Mouse (Mus musculus) CH12F3 (cell line): Measurements from ENCODE around the gene Crebl2.

Experiments used
- in situ Hi-C: fragments of 300-500 bp; cut with MboI; formaldehyde crosslinking; loops from 2 replicates; pipeline ENCODE4 v1.14.3; 2020; ENCODE audit warnings: low sequenced_read_pairs

Crebl2 gene

DNA sequence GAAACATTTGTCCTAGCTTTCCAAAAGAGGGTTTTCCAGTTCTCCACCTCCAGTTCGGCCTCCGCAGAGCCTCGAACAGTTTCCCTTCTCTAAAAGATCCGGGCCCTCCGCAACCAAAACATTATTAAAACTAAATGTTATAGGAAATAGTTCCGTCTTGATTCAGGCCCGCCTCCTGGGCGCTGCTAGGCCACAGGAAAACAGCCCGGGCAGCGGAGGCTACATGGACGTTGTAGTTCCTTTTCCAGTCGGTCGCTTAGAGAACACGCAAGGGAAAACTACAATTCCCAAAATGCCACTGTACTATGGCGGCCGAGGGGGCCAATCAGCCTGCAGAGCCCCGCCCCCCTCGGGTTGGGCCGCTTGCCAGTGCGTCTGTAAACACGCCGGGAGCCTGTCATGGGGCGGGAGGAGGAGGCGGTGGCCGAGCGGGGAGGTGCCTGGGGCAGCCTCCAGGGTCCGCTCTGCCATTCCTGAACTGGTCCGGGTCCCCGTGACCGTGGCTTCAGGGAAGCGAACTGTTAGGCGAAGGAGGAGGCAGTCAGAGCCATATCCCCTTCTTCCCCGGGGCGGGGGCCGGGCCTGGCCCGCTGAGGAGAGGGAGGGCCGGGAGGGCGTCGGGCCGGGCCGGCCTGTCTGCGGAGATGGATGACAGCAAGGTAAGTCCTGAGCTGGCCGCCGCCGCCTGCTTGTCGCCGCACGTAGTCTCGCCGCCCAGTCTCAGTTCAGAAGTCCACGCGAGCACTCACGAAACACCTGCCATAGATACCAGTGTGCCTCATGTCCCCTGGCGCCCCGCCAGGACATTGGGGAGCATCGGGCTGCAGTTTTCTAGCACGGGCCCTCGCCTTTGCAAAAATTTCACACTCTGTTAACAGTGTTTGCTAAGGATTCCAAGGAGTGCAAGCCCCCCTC, at the start of gene Crebl2:
Crebl2 (plus strand) TSS at position 369 of the 915 bp plus-strand sequence.
- in situ Hi-C loops: loop anchor here (25.0 kb wide), 1 partner anchor 393 kb away; no protein-coding TSS in a partner anchor

DNA sequence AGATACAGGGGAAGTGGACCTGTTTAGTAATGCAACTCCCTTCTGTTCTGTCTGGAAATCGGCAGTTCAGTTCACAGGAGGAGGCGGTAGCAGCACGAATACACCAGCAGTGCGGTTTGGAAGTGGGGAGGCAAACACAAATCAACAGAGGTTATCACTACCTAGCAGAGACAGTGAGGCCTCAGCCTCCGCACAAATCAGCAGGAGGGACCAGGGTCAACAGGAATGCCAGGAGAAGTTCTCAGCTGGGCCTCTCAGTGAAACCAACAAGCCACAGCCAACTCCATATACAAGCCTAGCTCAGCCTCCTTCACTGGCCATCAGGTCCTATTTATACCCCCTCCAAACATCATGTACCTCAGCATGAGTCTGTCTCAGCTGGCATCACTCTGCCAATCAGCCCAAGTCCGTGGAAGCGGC, 48.5 kb upstream of the Crebl2 start:
- in situ Hi-C loops: no loop called here

DNA sequence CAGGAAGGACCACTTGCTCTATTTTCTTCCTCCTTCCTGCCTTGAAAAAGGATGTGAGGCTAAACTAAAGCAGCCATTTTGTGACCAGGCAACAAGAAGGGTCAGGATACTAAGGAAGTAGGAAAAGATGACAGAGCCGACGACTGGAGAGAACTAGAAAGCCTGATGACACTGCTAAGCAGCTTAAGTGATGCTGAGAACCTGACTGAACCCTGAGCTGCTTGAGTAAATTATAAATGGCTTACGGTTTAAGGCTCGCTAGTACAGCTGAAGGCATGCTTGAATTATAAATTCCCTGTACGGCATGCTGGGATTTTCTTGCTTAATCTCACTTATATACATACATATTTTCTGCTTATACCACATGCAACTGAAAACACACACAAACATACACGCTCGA, 47.1 kb upstream of the Crebl2 start:
- in situ Hi-C loops: no loop called here

DNA sequence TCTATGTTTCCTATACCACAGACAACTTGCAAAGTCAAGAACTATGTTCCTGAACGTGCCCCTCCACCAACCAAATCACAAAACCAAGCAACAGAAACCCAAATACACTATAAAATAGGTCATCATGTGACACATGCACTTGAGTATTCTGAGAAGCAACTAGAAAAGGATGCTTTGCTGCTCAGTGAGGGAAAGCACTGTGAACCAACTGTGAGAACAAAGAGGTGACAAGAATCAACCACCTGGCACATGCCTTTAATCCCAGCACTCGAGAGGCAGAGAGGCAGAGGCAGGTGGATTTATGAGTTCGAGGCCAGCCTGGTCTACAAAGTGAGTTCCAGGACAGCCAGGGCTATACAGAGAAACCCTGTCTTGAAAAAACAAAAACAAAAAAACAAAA, 43.5 kb upstream of the Crebl2 start:
- in situ Hi-C loops: no loop called here

DNA sequence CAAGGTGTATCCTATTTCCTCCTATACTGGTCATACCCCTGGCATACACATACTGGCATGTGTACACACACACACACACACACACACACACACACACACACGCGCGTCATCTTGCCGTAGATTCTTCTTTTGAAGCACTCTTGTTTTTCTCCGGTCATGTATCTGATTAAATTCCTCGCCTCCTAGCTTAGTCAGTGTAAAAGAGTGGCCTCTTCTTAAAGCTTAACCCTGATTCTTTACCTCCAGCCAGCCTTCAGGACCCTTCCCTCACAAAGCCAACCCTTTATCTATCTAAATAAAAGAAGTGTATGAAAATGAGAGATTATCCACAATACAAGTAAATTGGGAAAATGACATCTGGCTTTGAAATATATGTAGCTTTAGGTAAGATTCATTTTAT, 40.9 kb upstream of the Crebl2 start:
- in situ Hi-C loops: no loop called here

DNA sequence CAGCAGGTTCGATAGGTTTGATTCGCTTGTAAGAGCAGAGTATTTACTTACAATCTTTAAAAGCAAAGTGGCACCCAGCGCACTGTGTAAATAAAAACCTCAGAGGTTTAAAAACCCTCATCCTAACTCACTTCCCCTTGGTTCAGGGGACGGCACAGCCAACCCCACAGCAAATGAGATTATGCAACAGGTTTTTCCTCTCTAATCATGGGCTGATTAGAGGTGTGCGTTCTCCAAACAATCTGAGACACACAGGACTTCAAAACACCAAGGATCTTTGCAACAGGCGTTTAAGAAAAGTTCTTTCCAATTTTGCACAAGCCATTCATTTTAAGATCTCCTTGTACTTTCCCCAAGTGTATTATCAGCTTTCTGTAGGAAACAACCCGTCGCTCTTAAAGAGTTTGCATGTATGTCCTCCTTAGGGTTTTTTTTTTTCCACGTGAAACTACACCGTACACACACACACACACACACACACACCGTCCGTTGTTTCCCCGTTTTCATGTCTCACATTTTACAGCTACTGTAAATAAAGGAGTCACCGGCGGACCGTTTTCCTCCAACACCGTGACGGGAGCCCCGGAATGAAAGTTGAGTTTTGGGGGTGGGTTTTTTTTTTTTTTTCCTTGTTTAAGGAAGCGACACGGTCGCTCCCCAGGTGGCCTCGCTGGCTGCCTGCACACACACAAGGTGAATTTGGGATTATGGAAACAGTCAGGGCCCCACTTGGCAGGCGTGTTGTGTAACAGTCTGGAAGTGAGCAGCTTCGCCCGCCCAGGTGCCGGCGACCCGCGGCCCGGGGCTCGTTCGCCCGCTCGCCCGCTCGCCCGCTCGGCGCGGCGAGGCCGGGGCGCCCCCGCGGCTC, 38.5 kb upstream of the Crebl2 start:
- in situ Hi-C loops: no loop called here

DNA sequence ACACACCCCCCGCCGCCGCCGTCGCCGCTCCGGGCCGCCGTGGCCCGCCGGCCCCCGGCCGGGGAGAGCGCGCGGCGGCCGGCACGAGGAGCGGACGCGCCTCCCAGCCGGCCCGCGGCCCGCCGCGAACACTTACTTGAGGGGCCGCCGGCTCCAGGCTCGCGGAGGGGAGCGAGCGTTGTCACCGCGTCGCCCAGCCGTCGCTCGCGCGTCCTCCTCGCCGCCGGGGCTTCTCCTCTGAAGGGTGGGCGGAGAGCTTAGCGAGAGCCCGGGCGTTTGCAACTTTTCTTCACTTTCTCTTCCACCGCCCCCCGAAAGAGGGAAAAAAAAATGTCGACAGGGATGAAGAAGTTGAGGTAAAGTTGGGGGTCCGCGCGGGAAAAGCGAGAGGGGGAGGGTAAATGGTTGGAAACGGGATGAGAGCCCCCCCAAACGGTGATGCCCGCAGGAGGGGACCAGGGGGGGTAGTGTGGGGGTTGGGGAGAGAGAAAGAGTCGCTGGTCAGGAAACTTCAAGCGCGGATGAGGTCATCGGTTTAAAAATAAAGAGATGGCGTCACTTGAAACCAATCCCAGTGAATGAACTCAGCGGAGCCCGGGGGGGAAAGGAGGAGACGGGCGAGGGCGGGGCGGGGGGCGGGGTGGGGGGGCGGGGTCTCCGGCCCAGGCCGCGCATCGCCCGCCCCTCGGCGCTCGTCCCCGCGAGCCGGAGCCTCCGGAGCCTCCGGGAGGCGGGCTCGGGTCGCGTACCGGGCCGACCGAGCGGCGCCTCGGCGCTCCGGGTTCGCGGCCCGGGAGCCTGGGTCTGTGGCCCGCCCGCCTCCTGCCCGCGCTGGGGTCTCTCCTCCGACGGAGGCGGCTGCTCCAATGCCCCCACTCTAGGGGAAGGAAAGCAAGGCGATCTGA, 37.6 kb upstream of the Crebl2 start, which contains the start of gene Dusp16:
Dusp16 (minus strand) TSS at position 485 of the 905 bp plus-strand sequence.
- in situ Hi-C loops: no loop called here

DNA sequence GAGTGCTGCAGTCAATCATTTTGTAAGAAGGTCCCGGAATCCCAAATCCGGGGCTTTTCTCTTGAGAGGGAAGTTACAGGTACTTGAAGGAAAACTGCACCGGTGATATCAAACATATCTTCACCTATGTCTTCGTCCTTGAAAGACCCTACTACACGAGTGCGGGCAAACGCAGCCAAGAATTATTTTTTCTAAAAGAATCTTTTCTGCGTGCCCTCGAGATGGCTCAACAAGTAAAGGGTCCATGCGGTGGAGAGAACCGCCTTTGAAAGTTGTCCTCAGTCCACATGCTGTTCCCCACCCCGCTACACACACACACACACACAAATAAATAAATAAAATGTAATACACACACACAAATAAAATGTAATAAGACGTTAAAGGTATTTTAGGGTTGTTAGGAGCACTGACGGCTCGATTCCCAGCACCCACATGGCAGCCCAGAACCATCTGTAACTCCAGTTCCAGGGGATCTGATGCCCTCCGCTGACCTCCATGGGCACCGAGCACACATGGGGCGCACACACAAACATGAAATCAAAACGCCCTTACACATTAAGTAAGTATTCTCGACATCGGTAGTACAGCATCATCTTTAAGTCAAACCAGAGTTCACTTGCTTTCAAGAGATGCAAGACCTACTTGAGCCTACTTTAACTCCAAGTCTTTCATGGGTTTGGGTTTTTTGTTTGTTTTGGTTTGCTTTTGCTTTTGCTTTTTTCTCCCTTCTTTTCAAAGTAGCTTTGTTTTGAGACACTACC, 36.7 kb upstream of the Crebl2 start:
- in situ Hi-C loops: no loop called here

DNA sequence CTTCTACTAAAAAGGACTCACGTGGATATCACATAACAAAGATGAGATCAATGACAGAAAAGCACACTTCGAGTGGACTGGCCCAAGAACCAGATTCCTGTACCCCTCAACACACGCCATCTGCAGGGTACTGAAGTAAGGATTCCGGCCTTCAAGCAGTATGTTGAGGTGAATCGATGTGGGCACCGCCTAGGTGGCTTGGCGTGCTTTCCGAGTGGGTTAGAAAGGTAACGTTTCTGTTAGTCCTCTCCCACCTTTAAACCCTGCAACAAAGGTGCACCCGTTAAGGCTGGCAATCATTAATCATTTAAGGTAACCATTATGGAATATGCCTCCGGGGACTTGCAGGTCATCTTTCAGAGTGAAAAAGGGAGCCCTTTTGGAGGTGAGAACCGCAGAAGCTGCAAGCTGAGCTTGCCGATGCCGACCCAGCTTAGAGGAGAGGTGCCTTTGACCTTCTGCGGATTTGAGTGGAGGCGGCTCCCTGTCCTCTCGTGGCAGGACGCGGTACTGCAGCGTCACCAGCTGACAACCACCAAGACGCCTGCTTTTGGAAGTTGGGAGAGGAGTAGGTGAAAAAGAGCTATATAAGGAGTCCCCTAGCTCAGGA, 35.9 kb upstream of the Crebl2 start:
- in situ Hi-C loops: no loop called here

DNA sequence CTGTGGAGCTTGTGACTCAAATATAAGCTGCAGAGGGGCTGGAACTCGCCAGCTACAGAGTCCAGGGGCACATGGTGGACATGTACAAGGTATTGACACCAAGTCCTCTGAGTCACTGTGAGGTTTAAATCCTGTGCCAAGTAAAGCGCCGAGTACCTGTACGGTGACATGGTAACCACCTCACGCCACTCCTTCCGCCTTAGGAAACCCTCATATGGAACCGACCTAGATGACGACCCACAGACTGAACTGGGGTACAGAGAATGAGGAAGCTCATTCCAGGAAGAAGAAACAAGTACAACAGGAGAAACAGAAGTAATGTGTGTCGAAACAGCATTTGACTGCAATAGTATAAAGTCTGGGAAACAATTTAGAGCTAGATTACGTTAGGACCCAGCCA, 33.7 kb upstream of the Crebl2 start:
- in situ Hi-C loops: no loop called here

DNA sequence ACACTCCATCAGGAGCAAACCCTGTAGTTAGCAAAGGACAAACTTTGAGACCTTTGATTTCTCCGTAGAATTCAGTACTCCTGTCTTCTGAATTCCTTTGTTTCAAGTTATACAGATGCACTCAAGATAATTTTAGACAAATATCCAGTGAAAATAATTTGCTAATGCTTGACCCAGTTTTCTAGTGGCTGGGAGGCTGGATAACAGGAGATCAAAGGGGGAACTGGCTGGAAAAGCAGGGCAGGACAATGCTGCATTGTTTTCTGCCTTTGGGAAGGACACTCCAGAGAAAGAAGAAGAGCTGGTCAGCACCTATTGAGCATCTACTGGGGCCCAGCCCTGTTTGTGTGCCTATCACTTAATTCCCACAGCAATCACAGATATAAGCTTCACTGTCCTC, 28.5 kb upstream of the Crebl2 start:
- in situ Hi-C loops: no loop called here

DNA sequence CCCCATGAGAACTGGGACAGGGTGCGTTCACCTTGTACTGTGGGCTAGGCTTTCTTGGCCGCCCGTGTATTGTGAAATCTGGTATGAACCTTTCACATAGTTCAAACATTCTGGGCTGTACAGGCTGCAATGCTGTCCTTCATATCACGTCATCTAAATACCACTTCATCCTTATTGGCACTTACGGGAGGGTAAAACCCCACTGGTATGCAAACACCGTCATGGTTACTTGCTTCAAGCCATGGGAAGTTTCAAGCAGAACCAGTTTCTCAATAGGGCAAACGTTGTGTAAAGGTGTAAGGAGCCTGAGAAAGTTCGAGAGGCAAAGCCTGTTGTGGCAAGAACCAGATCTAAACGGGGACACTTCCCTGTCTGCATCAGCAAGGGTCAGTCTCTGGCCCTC, 27.3 kb upstream of the Crebl2 start:
- in situ Hi-C loops: no loop called here

DNA sequence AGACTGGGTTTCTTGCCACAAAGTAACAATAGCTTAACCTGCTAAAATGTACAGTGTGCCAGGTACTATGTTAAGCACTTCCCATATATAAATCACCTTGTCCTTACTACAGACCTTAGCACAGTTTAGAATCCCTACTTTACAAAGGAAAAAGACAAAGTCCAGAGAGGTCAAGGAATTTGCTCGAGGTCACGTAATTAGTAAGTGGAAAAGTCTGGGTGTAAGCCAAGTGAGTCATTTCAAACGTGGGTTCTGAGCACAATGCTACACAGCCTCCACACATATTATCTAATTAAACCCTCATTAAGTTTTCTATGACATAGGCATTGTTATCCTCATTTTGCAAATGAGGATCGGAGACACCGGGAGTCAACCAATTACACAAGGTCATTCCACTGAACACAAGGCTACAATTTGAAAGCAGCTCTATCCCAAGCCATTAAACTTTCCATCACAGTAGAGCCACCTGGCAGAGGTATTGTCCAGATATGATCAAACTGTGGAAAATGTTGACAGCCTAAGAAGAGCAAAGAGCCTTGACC, 25.1 kb upstream of the Crebl2 start:
- in situ Hi-C loops: no loop called here

DNA sequence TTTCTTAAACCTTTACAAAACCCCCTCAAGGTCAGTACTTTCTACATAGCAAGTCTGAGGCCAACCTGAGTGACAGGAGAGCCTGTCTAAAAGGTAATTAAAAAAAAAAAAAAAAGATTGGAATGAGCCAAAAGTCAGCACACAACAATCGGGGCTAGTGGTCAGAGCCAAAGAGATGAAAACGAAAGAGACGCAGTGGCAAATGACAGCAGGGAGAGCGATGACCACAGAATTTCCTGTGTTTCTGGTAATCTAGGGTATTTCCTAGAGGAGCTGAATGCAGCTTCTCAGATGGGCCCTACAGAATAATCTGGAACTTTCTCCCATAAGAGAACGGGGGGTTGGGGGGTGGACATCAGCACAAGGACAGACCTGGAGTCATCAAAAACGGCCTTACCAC, 23.8 kb upstream of the Crebl2 start:
- in situ Hi-C loops: no loop called here

DNA sequence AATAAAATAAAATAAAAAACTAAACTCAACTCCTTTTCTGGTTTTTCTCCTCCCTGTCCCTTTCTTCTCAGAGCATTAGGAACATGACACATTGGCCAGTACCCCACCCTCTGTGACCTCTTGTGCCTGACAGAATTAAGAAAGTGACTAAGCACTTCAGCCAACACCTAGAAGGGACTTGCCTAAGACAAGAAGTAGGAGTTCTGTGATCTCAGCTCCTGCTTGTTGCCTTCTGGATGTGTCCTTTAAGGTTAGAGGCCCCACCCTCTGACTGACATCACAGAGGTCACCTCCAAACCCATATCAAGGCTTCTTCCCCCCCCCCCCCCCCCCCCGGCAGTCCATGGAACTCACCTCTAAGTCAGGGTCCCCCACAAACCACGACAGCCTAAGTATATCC, 22.9 kb upstream of the Crebl2 start:
- in situ Hi-C loops: no loop called here

DNA sequence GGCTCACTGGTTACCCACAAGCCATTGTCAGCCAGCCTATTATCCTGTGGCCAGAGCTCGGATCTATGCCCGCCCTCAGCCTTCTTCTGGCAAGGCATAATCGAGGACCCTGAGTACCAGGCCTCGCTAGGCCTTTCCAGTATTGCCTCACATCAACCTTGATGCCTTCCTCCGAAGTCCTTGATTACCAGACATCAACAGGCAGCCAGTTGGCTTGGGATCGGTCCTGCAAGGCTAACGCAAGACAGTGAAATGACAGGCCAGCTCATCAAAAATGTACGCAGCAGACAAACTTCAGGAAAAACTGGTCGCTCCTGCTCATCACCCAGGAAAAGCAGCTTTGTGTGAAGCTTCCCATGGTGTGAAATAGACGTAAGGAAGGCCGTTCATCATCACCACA, 22.2 kb upstream of the Crebl2 start:
- in situ Hi-C loops: no loop called here

DNA sequence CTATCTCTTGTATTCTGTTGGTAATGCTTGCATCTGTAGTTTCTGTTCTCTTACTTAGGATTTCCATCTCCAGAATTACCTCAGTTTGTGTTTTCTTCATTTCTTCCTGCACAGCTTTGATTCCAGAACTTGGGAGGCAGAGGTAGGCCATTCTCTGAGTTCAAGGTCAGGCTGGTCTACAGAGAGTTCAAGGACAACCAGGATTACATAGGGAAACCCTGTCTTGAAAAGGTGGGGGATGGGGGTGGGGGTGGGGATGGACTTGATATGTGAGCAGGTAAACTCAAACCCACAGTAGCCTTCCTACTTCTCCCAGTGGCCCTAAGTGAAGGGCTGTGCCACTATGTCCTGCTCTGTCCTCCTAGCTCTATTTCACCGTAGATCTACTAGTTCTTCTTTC, 16.9 kb upstream of the Crebl2 start:
- in situ Hi-C loops: no loop called here

DNA sequence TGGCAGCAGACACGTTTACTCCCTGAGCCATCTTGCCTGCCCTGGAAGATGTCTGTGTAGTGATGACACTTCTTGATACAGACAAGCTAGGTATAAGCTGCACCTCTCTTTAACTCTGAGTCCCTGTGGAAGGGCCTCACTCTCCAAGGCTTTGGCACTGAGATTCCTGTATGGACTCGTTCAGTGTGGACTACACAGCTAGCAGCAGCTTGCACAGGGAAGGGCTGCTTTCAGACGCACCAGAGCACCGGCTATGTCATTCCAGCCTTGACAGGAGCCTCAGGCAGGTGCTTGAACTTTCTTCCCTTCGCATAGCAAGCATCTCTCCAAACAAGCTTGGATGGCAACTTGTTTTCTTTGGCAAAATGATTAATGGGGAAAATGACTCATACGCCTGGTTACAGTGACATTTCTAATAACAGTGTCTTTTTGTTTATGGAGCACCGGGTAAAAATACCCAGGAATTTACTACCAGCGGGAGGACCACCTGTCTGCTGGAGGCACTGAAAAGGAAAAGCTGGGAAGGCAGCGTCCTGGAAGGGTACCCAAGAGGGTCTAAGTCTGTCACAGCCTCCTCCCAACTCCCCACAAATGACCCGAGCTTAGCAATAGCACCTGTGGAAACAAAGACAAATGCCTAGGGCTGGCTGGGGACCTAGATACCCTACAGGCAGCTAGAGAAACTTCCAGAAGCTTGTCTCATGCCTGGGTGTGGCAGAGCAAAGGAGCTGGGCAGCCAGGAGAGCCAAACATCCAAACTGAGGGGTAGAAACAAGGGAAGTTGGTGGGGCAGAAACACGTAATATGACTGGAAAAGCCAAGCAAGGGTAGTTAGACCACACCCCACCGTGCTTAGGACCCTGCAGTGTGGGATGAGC, 12.7 kb upstream of the Crebl2 start:
- in situ Hi-C loops: no loop called here
